Mouse (Mus musculus): ENCODE results near the gene Zfp385a. TPM values are rescaled to one million over a fixed set of nuclear protein-coding genes. Genes with fewer than 3 reads are reported as not detected.

Gene Zfp385a
- total RNA-seq, 4 experiments from 2014 or later: 13.4 to 21.9 (median 19.1) TPM

DNA sequence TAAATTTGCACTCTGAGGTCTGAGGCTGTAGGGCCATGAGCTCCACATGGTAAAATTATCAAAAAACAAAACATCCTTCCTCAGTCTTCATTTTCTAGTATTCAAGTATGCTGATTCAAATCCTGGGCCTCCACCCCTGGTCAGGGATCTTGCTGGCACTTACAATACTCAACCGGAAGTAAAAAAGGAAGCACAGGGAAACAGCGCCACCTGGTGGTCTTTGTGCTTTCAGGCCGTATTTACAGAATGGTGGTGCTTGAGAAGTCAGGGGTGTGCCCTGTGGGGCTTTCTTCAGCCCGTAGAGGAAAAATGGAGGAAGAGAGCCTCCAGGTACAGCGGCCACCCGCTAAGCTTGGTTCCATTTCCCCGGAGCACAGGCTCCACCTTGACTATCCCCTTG is 32.8 kb downstream of the Zfp385a start:
- peak; percentile 88 for DNase-seq

DNA sequence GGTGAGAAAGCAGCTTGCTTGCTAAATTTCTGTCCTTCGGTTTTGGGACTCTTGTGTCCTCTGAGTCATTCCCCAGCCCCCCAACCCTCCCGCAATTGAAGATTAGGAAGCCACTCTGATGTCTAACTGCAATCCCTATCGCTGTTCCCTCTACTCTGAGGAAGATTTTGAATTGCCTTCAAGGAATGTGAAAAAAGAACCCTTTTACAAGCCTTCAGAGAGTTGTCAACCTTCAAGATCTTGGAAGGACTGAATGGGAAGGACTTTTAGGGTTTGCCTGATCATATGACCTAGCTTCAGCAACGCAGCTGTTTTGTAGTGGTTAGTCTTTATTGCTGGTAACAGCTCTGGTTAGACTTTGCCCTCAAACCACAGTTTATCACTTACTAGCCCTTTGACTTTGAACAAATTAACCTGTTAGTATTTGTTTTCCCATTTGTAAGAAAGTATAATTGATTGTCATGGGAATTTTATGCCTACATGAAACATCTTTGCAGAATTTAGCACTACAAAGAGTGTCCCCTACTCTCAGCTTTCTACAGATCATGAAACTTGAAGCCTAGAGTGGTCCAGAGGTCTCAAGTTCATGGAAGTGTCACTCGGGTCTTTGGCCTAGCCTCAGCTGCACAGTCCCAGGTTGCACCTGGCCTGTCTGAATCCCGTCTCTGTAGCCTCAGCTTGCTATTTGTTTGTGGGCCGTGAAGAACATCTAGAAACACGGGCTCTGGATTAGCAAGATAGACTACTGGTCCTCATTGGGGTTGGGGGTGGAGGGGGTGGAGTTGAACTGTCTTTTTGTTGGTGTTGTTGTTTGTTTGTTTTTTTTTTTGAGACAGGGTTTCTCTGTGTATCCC is 33.9 kb downstream of the Zfp385a start:
- no peak for DNase-seq

DNA sequence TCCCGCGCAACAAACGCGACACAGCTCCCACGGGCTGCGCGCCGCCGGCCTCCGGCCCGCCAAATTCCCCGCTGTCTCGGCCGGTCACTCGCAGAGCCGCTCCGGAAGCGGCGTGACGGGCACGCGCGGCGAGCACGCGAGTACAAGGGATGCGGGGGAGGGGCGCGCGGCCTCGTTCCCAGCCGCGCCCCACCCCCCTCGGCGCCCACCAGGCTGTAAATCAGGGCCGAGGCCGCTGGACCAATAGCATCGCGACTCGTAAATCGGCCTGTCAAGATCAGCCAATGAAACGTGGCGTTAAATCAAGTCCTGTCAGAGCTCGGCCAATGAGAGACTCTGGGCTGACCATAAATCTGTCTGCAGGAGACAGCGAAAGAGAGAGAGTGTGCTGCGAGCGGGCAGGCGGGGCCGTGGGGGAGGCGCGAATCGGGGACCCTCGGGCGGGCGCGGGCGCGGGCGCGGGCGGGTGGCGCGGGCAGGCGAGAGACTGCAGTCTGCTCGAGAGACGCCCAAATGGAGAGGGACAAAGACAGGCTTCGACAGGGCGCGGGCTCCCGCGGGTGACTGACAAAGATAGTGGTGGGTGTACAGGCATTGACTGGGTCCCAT is 34.7 kb downstream of the Zfp385a start:
- peak; percentile 95 for DNase-seq

DNA sequence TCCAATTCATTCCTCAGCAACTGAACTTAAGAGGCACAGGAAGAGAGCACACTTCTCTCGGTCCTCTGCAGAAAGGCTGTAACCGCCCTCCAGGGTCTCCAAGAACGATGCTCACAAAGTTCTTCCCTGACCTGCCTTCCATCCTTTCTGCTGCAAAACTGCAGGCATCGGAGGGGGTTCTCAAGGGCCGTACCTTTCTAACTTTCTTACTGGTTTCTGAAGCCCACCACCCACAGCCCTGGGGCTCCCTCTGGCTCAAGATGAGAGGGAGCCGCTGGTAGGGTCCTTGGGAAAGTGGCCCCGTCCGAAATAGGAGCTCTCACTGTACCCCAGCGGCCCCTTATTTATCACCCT is 35.3 kb downstream of the Zfp385a start:
- no peak for DNase-seq

- DNase-seq: no peak
Observed at GRCm38 (mm10) chr15:103303916-103304615, 35.8 kb downstream of the Zfp385a start.

GRCm38 (mm10) chr15:103302341-103303021 is 37.4 kb downstream of the Zfp385a start:
- DNase-seq: no peak

- DNase-seq: no peak
Observed at GRCm38 (mm10) chr15:103301547-103302340, 38.1 kb downstream of the Zfp385a start.

DNA sequence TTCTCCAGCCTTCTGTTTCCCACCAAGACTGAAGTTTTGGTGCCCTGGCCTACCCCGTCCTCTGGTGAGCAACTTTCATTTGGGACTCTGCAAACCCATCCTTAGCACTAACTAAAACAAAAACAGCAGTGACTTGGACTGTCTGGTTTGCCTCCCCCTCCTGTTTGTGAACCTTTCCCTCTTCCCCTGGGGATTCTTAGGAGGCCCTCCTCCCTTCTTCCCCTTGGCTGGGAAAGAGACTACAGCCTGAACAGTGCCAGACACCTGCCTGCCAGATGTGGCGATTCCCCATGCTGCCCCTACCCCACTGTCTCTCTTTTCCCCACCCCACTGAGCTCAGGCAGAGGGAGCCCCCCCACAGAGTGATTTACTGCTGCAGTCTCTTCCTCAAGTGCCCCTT is 38.8 kb downstream of the Zfp385a start:
- no peak for DNase-seq

- no peak for DNase-seq
Observed at GRCm38 (mm10) chr15:103300560-103300959, 39.3 kb downstream of the Zfp385a start.

DNA sequence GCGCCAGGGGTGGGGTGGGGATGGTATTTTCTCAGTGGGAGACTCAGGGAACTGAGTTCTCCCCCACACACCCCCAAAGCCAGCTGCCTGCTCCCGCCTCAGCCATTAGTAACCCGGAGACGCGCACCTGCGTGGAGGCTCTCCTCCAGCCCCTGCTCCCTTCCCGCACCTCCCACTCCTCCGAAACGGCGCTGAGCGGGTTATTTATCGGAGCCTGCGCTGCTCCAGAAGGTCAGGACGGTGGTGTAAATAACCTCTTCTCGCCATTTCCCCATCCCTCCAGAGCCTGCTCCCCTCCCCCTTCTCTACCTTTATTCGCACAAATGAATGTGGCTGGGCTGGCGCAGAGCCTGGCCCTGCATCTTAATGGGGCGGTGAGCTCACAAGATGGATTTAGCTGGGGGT is 39.8 kb downstream of the Zfp385a start:
- no peak for DNase-seq

GRCm38 (mm10) chr15:103299644-103300043 is 40.2 kb downstream of the Zfp385a start:
- no peak for DNase-seq

- no peak for DNase-seq
Observed at GRCm38 (mm10) chr15:103298861-103299616, 40.9 kb downstream of the Zfp385a start.

- DNase-seq: no peak
Observed at GRCm38 (mm10) chr15:103298026-103298425, 41.9 kb downstream of the Zfp385a start.

DNA sequence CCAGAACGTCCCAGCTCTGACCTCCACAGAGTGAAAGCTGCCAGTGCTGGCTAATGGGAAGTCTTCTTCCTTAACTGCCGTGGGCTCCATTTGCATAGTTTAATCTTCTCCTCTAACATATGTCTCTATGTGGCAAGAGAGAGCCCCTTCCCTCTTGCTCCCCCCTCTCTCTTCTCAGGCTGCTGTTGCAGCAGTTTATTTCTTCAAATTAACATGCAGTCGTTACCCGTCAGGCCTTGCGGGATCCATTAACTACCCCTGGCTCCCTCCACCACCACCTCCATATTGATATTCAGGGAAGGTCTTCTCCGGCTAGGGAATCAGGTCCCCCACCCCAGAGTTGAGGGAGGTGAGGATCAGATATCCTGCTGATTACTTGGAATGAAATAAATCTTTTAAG is 42.6 kb downstream of the Zfp385a start:
- DNase-seq: no peak

DNA sequence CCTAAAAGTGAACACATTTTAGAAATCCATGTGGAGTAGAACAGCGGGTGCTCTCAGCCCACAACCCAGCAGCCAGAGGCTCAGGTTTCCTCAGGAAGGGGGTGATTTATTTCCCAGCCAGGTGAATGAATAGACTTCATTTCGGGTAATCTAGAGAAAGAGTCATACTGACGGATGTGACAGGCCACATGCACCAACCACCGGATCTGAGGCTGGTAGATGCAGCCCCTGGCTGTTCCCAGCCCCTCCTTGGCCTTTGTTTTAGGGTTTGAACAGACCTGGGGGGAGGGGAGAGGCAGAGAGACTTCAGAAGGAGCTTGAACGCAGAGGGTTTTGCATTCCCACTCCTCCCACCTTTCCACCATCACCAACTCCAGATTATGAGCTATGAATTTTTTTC is 44.0 kb downstream of the Zfp385a start:
- DNase-seq: no peak

DNA sequence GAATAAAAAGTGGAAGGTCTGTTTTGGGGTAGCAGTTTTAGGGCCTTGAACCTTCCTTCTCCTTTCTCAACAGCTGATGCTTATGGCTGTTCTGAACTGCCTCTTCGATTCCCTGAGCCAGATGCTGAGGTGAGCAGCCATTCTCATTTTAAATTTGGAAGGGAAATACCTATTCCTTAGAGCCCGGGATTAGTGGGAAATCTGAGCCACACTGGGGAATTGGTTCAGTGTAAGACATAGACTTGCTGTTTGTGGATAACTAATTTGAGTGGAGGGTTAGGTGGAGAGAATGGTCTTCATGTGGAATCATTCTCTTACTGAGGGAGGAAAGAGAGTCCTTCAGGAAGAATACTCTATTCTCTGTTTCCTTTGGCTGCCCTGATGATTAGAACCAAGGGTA is 45.2 kb downstream of the Zfp385a start:
- no peak for DNase-seq

DNA sequence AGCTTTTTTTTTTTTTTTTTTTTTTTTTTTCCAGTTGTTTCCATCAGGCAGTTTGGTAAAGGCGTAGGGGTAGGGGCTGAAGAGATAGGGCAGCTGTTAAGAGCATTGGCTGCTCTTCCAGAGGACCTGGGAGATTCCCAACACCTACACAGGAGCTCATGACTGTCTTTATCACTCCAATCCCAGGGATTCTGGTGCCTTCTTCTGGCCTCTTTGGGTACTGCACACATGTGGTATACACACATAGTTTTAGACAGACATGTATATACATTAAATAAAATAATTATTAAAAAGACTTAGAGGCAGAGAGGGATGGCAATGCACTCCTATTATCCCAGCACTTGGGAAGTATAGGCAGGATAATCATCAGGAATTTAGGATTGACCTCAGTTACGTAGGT is 46.5 kb downstream of the Zfp385a start:
- DNase-seq: no peak

- DNase-seq: no peak
Observed at GRCm38 (mm10) chr15:103292673-103293345, 47.1 kb downstream of the Zfp385a start.

DNA sequence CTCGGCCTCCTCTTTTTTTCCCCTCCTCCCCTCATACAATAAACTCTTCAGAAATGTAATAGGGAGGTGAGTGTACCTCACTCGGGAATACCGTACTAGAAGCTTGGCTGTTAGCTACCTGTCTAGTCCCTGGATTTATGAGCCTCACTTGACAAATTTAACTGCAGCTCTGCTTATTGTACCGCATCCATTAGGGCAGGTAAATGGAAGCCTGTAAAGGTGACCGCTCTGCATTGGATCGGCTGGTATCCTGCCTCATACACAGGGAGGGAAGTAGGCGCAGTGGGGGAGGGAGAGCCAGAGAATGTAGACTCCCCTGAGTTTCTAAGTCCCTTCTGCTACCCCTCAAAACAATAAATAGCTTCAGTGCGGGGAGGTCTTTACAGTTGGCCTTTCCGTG is 49.0 kb downstream of the Zfp385a start:
- DNase-seq: no peak

DNA sequence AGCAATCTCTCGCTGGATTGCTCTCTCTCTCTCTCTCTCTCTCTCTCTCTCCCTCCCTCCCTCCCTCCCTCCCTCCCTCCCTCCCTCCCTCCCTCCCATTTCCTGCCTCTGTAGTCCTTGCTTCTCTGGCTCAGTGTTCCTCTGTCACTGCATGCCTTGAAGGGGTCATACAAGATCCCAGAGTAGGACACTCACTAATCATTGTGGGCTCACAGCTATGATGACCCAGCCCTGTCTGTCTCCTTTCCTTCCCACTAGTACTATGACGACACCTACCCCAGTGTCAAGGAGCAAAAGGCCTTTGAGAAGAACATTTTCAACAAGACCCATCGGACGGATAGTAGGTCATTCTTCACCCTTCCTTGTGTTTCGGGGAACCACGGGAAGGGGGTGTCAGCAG is 49.5 kb downstream of the Zfp385a start:
- DNase-seq: no peak

DNA sequence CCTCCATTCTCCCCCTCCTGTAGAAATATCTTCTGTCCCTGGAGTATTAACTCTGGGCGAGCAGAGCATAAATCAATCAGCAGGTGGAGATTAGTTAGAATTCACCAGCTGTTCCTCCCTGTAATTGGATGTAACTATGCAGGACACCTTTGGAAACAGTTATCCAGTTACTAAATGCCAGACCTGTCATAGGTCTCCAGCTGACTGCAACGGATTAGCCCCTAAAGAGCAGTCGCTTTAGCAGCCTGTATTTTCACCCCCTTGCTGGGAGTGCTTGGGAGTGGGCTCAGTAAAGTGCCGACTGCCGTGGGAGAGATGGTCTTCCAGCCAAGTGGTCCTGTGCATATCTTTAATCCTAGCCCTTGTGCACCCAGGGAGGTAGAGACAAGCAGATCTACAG is 50.3 kb downstream of the Zfp385a start:
- DNase-seq: no peak

Measured in adrenal gland, adult 8-10 months (tissue).